Mouse (Mus musculus) liver, adult 2 months (tissue): ENCODE results near the gene Utrn. TPM values are rescaled to one million over a fixed set of nuclear protein-coding genes. Genes with fewer than 3 reads are reported as not detected.
A peak's percentile ranks its signal among the peaks of the same experiment; 100 is the strongest.

ENCODE experiments used
- DNase-seq: peaks from one replicate; pipeline ENCODE4 v3.0.0-alpha.2; 2011; ENCODE audit warnings: low read depth, low spot score; ENCODE audit errors: extremely low read depth
- H3K27ac ChIP-seq: fragments of 200-500 bp; replicated peaks from 2 replicates; pipeline ENCODE4 v1.5.1; 2012; ENCODE audit warnings: low read depth, mild to moderate bottlenecking, control low read depth, inconsistent platforms, low read length; ENCODE audit not compliant: insufficient read depth
- H3K27me3 ChIP-seq: fragments of 200-500 bp; 2 replicates; pipeline ENCODE4 v1.6.1; 2012; ENCODE audit warnings: mild to moderate bottlenecking, moderate library complexity, low read length, inconsistent platforms; ENCODE audit not compliant: control insufficient read depth, insufficient read depth
- H3K36me3 ChIP-seq: fragments of 200-500 bp; 2 replicates; pipeline ENCODE4 v1.6.1; 2012; ENCODE audit warnings: low read length, inconsistent platforms; ENCODE audit not compliant: control insufficient read depth, insufficient read depth
- H3K4me1 ChIP-seq: fragments of 200-500 bp; 2 replicates; pipeline ENCODE4 v1.6.1; 2011; ENCODE audit warnings: low read length; ENCODE audit not compliant: control insufficient read depth, insufficient read depth
- H3K4me3 ChIP-seq: fragments of 200-500 bp; 2 replicates; pipeline ENCODE4 v1.5.1; 2011; ENCODE audit warnings: low read depth, mild to moderate bottlenecking, control low read depth, low read length, moderate library complexity; ENCODE audit not compliant: insufficient read depth
- H3K79me2 ChIP-seq: fragments of 200-500 bp; 2 replicates; pipeline ENCODE4 v1.6.1; 2012; ENCODE audit warnings: inconsistent platforms, mild to moderate bottlenecking, low read length, moderate library complexity; ENCODE audit not compliant: control insufficient read depth, insufficient read depth
- H3K9ac ChIP-seq: fragments of 200-500 bp; 2 replicates; pipeline ENCODE4 v1.6.1; 2012; ENCODE audit warnings: low read depth, mild to moderate bottlenecking, control low read depth, inconsistent platforms, low read length
- CTCF ChIP-seq: fragments of 200-500 bp; IDR thresholded peaks from 2 replicates; pipeline ENCODE4 v1.5.1; 2011; ENCODE audit warnings: low read depth, low read length, control low read depth
- POLR2A ChIP-seq: fragments of 200-500 bp; IDR thresholded peaks from 2 replicates; pipeline ENCODE4 v1.6.1; 2011; ENCODE audit warnings: low read length, control low read depth; ENCODE audit not compliant: insufficient read depth; ENCODE audit errors: extremely low read depth
- whole genome bisulfite sequencing: fragments of 180-500 bp; shearing (Covaris S2); methylation state at CpG from one replicate; pipeline ENCODE4 v1.1.7; 2018; 5-methylcytosine and 5-hydroxymethylcytosine counted together
- polyA plus RNA-seq: library from polyadenylated mRNA; depleted of rRNA; stranded (reverse); fragments of >200 nt; gene quantifications from 2 replicates; pipeline ENCODE4 v1.2.3, GENCODE M21; 2012
- total RNA-seq: library from RNA; depleted of rRNA; stranded (reverse); fragments of >200 nt; gene quantifications from 2 replicates; pipeline ENCODE4 v1.2.3, GENCODE M21; 2014

Utrn gene
- total and polyA plus RNA-seq, 2 experiments, result 5.9 to 25.7 TPM

DNA sequence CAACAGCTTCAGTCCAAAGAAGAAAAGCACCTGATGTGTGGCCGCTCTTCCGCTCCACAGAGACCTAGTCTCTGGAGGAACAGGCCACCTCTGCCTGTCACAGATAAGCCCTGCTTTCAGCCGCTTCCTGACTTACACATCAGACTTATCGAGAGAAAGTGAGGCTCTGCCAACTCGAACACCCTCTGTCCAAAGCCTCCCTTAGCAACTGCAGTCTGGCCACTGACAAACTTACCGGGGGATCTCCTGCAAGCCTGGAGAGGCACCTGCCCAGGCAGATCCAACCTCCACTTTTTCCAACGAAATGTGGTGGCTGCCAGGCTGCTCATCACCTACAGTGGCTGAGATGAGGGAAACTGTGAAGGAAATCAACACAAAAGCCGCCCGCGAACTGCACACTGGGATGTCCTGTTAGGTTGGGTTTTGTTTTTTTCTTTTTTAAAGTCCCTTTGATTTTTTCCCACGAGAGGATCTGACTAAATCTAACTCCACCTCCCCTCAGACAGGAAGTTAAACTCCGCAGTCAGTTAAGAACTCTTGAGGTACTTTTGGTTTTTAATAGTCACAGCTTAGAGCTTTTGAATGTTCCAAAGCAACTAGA, 55.9 kb downstream of the Utrn start:
- Histone ChIP-seq H3K4me1 (peaks cover 21% of the 10 kb centered on the region), H3K4me3 (peak overlapping the region; percentile 6; the same call in 1 of the 2 replicates), H3K27me3 (no peaks in the 10 kb centered on the region), H3K9ac (peak overlapping the region; percentile 53; the same call in 1 of the 2 replicates), H3K27ac (peak overlapping the region; percentile 56; the same call in 1 of the 2 replicates), H3K36me3 (no peaks in the 10 kb centered on the region), H3K79me2 (peaks cover 32% of the 10 kb centered on the region; the same call in 1 of the 2 replicates)
- DNase-seq, result no peak
- TF ChIP-seq POLR2A (no peak), CTCF (no peak)
- 63% methylated on average over 12 of the region's 12 CpGs for WGBS

DNA sequence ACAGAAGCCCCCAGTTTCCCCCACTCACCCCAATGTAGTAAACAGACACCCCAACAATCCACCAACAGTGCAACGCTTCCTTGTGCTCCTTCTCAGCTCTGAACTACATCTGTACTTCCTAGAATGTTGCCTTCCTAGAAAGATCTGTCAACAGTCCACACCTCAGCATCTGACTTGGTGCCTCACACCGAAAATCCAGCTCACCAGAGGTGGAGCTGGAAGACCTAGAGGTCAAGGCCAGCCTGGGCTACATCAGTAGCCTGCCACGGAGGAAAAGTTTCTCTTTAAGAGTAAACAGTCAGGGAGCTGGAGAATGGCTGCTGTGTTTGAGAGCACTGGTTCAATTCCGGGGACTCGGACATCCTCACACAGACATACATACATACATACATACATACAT, 56.5 kb downstream of the Utrn start:
- Histone ChIP-seq H3K4me3 (no peak overlapping the region), H3K9ac (no peak overlapping the region), H3K79me2 (peaks cover 37% of the 10 kb centered on the region; the same call in 1 of the 2 replicates), H3K27me3 (no peaks in the 10 kb centered on the region), H3K27ac (no peak overlapping the region), H3K4me1 (peaks cover 18% of the 10 kb centered on the region), H3K36me3 (no peaks in the 10 kb centered on the region)
- 40% methylated on average over 5 of the region's 5 CpGs for WGBS
- TF ChIP-seq POLR2A (no peak), CTCF (no peak)
- peak; percentile 16 for DNase-seq

DNA sequence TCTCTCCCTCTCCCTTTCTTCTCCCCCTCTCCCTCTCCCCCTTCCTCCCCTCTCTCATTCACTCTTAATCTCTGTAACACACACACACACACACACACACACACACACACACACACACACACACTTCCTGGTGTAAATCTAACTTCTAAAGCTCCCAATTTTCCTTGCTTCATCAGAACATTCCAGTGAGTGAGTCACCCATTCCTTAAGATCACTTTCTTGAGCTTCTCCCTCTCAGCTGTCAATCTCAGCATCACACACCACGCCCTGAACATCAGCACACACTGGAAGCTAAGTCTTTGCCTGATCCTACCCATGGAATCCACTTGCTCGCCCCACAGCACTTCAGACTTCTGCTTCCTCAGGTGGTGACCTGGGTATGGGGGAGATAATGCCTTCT, 58.3 kb downstream of the Utrn start:
- TF ChIP-seq POLR2A (no peak), CTCF (no peak)
- WGBS, result 100% methylated on average over 2 of the region's 2 CpGs
- no peak for DNase-seq
- Histone ChIP-seq H3K79me2 (peaks cover 42% of the 10 kb centered on the region; the same call in 1 of the 2 replicates), H3K27ac (no peak overlapping the region), H3K36me3 (no peaks in the 10 kb centered on the region), H3K4me1 (peaks cover 9% of the 10 kb centered on the region), H3K27me3 (no peaks in the 10 kb centered on the region), H3K9ac (no peak overlapping the region), H3K4me3 (no peak overlapping the region)

DNA sequence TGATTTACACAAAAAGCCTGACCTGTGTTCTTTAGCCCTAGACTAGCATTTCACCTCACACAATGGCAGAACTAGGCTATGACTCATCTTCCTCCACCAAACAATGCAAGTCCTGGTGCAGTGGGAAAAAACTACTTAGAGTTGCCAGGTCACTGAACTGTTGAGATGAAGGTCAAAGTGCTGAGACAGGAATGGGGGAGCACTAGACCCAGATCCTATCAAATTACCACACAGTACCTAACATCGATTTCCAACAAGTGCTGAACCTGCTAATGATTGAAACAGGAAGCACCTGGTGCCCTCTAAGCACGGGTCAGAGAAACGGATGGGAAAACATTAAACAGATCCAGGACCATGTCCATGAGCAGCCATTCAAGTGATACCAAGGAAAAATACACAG, 59.5 kb downstream of the Utrn start:
- H3K27ac ChIP-seq, result no peak overlapping the region
- peaks cover 9% of the 10 kb centered on the region for H3K4me1 ChIP-seq
- no peaks in the 10 kb centered on the region for H3K27me3 ChIP-seq
- no peak for TF ChIP-seq CTCF
- no peak for TF ChIP-seq POLR2A
- DNase-seq, result peak; percentile 93
- H3K36me3 ChIP-seq, result no peaks in the 10 kb centered on the region
- H3K4me3 ChIP-seq, result no peak overlapping the region
- peaks cover 34% of the 10 kb centered on the region; the same call in 1 of the 2 replicates for H3K79me2 ChIP-seq
- WGBS, result 13% methylated on average over 3 of the region's 3 CpGs
- no peak overlapping the region for H3K9ac ChIP-seq

DNA sequence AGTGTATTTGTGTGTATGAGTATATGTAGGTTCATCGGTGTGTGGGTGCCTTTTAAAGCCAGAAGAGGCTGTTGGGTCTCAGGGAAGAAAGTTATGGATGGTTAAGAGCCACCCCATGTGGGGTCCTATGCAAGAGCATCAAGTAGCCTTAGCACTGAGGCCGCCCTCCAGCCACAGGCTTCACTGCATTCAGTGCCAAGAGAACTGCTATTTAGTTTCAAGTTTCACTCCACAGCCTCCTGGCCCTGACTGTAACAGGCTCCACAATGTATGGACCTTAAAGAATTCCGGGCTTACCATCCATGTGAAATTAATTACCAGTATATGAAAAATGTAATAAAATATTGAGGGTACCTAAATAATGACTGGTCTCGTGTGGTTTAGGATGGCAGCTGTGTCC, 60.7 kb downstream of the Utrn start:
- 97% methylated on average over 4 of the region's 4 CpGs for WGBS
- Histone ChIP-seq H3K27ac (no peak overlapping the region), H3K4me1 (peaks cover 7% of the 10 kb centered on the region), H3K27me3 (no peaks in the 10 kb centered on the region), H3K79me2 (peaks cover 27% of the 10 kb centered on the region; the same call in 1 of the 2 replicates), H3K4me3 (no peak overlapping the region), H3K36me3 (no peaks in the 10 kb centered on the region), H3K9ac (no peak overlapping the region)
- TF ChIP-seq CTCF (no peak), POLR2A (no peak)
- DNase-seq, result no peak

DNA sequence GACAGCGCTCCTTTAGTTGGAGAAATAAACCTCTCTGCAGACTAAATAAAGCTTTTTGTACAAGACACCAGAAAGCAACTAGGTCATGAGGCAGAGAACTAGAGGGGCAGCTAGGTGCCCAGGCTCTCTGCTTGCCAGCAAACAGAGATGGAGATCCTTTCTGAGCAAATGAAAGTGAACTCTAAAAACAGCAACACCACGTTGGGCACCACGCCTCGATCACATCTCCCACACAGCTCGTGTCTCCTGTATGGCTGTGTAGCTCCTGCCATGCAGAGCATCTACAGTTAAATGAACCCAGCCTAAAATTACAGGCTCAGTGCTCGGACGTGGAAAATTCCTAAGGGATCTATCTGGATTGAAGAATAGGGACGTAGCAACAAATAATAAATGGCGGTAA, 61.5 kb downstream of the Utrn start:
- Histone ChIP-seq H3K4me1 (peaks cover 6% of the 10 kb centered on the region), H3K9ac (no peak overlapping the region), H3K27me3 (no peaks in the 10 kb centered on the region), H3K4me3 (no peak overlapping the region), H3K36me3 (no peaks in the 10 kb centered on the region), H3K79me2 (peaks cover 22% of the 10 kb centered on the region; the same call in 1 of the 2 replicates), H3K27ac (no peak overlapping the region)
- TF ChIP-seq POLR2A, result no peak
- no peak for TF ChIP-seq CTCF
- no peak for DNase-seq
- 86% methylated on average over 9 of the region's 9 CpGs for WGBS
